Mouse (Mus musculus): ENCODE measurements around the gene Pik3c2b. TPM values are rescaled to one million over a fixed set of nuclear protein-coding genes. Genes with fewer than 3 reads are reported as not detected.

Pik3c2b gene
- polyA plus RNA-seq, 1 experiment from 2014 or later: 5.3 TPM

GRCm38 (mm10) chr1:133047575-133047974 is 2.1 kb downstream of the Pik3c2b start:
- H3K27me3 ChIP-seq (ENCODE audit: control insufficient read depth, insufficient read depth, low read depth, low read length): no peaks in the 10 kb centered on the region
- WGBS: 57% methylated on average over 8 of the region's 8 CpGs
- no peak overlapping the region for H3K27ac ChIP-seq (ENCODE audit: low read length)
- peak overlapping the region; percentile 78 for H3K4me3 ChIP-seq (ENCODE audit: low read length)
- peaks cover 2% of the 10 kb centered on the region for H3K4me1 ChIP-seq (replicated peaks; ENCODE audit: control insufficient read depth, insufficient read depth, low read length)
- ATAC-seq (ENCODE audit: low read depth): no peak
- peak overlapping the region; percentile 98 for H3K4me2 ChIP-seq (ENCODE audit: low read depth, low read length)
- peak overlapping the region; percentile 92 for H3K9ac ChIP-seq (ENCODE audit: low read length)
- H3K36me3 ChIP-seq (ENCODE audit: control insufficient read depth, insufficient read depth, low read length): no peaks in the 10 kb centered on the region
- no peaks in the 10 kb centered on the region for H3K9me3 ChIP-seq (ENCODE audit: control insufficient read depth, low read length)

- no peaks in the 10 kb centered on the region for H3K9me3 ChIP-seq (ENCODE audit: control insufficient read depth, low read length)
- H3K27me3 ChIP-seq (ENCODE audit: control insufficient read depth, insufficient read depth, low read depth, low read length): no peaks in the 10 kb centered on the region
- H3K4me1 ChIP-seq (replicated peaks; ENCODE audit: control insufficient read depth, insufficient read depth, low read length): peaks cover 2% of the 10 kb centered on the region
- no peak overlapping the region for H3K27ac ChIP-seq (ENCODE audit: low read length)
- H3K36me3 ChIP-seq (ENCODE audit: control insufficient read depth, insufficient read depth, low read length): no peaks in the 10 kb centered on the region
- 40% methylated on average over 2 of the region's 2 CpGs for WGBS
- H3K9ac ChIP-seq (ENCODE audit: low read length): no peak overlapping the region
- H3K4me3 ChIP-seq (ENCODE audit: low read length): no peak overlapping the region
- ATAC-seq (ENCODE audit: low read depth): no peak
- no peak overlapping the region for H3K4me2 ChIP-seq (ENCODE audit: low read depth, low read length)
Observed at GRCm38 (mm10) chr1:133048690-133049089, 3.2 kb downstream of the Pik3c2b start.

- Histone ChIP-seq H3K9ac (ENCODE audit: low read length) (no peak overlapping the region), H3K36me3 (ENCODE audit: control insufficient read depth, insufficient read depth, low read length) (no peaks in the 10 kb centered on the region), H3K4me1 (replicated peaks; ENCODE audit: control insufficient read depth, insufficient read depth, low read length) (peaks cover 2% of the 10 kb centered on the region), H3K4me2 (ENCODE audit: low read depth, low read length) (no peak overlapping the region), H3K9me3 (ENCODE audit: control insufficient read depth, low read length) (no peaks in the 10 kb centered on the region), H3K27ac (ENCODE audit: low read length) (no peak overlapping the region), H3K4me3 (ENCODE audit: low read length) (no peak overlapping the region), H3K27me3 (ENCODE audit: control insufficient read depth, insufficient read depth, low read depth, low read length) (no peaks in the 10 kb centered on the region)
- WGBS: 24% methylated on average over 11 of the region's 11 CpGs
- ATAC-seq (ENCODE audit: low read depth): no peak
Observed at GRCm38 (mm10) chr1:133050001-133050431, 4.5 kb downstream of the Pik3c2b start.

GRCm38 (mm10) chr1:133051829-133052228 is 6.4 kb downstream of the Pik3c2b start:
- Histone ChIP-seq H3K4me3 (ENCODE audit: low read length) (no peak overlapping the region), H3K9ac (ENCODE audit: low read length) (no peak overlapping the region), H3K4me2 (ENCODE audit: low read depth, low read length) (no peak overlapping the region), H3K4me1 (replicated peaks; ENCODE audit: control insufficient read depth, insufficient read depth, low read length) (no peaks in the 10 kb centered on the region), H3K9me3 (ENCODE audit: control insufficient read depth, low read length) (no peaks in the 10 kb centered on the region), H3K27me3 (ENCODE audit: control insufficient read depth, insufficient read depth, low read depth, low read length) (no peaks in the 10 kb centered on the region), H3K36me3 (ENCODE audit: control insufficient read depth, insufficient read depth, low read length) (no peaks in the 10 kb centered on the region), H3K27ac (ENCODE audit: low read length) (no peak overlapping the region)
- ATAC-seq (ENCODE audit: low read depth): no peak
- WGBS: 79% methylated on average over 2 of the region's 2 CpGs

- H3K9ac ChIP-seq (ENCODE audit: low read length): no peak overlapping the region
- H3K27me3 ChIP-seq (ENCODE audit: control insufficient read depth, insufficient read depth, low read depth, low read length): no peaks in the 10 kb centered on the region
- no peak overlapping the region for H3K4me3 ChIP-seq (ENCODE audit: low read length)
- WGBS: 39% methylated on average over 5 of the region's 5 CpGs
- no peak overlapping the region for H3K4me2 ChIP-seq (ENCODE audit: low read depth, low read length)
- H3K27ac ChIP-seq (ENCODE audit: low read length): no peak overlapping the region
- ATAC-seq (ENCODE audit: low read depth): no peak
- H3K4me1 ChIP-seq (replicated peaks; ENCODE audit: control insufficient read depth, insufficient read depth, low read length): peaks cover 9% of the 10 kb centered on the region
- H3K36me3 ChIP-seq (ENCODE audit: control insufficient read depth, insufficient read depth, low read length): no peaks in the 10 kb centered on the region
- no peaks in the 10 kb centered on the region for H3K9me3 ChIP-seq (ENCODE audit: control insufficient read depth, low read length)
Observed at GRCm38 (mm10) chr1:133053034-133053433, 7.6 kb downstream of the Pik3c2b start.

GRCm38 (mm10) chr1:133054326-133054725 is 8.9 kb downstream of the Pik3c2b start:
- WGBS: 55% methylated on average over 8 of the region's 8 CpGs
- Histone ChIP-seq H3K27ac (ENCODE audit: low read length) (peak overlapping the region; percentile 14; the same call in 1 of the 2 replicates), H3K9me3 (ENCODE audit: control insufficient read depth, low read length) (no peaks in the 10 kb centered on the region), H3K9ac (ENCODE audit: low read length) (no peak overlapping the region), H3K4me1 (replicated peaks; ENCODE audit: control insufficient read depth, insufficient read depth, low read length) (peaks cover 9% of the 10 kb centered on the region), H3K27me3 (ENCODE audit: control insufficient read depth, insufficient read depth, low read depth, low read length) (no peaks in the 10 kb centered on the region), H3K36me3 (ENCODE audit: control insufficient read depth, insufficient read depth, low read length) (no peaks in the 10 kb centered on the region), H3K4me3 (ENCODE audit: low read length) (no peak overlapping the region), H3K4me2 (ENCODE audit: low read depth, low read length) (no peak overlapping the region)
- no peak for ATAC-seq (ENCODE audit: low read depth)

GRCm38 (mm10) chr1:133057345-133058034 is 12.0 kb downstream of the Pik3c2b start:
- H3K9me3 ChIP-seq (ENCODE audit: control insufficient read depth, low read length): no peaks in the 10 kb centered on the region
- peak; percentile 53 for ATAC-seq (ENCODE audit: low read depth)
- H3K27me3 ChIP-seq (ENCODE audit: control insufficient read depth, insufficient read depth, low read depth, low read length): no peaks in the 10 kb centered on the region
- no peaks in the 10 kb centered on the region for H3K36me3 ChIP-seq (ENCODE audit: control insufficient read depth, insufficient read depth, low read length)
- no peak overlapping the region for H3K4me3 ChIP-seq (ENCODE audit: low read length)
- H3K4me2 ChIP-seq (ENCODE audit: low read depth, low read length): no peak overlapping the region
- WGBS: 51% methylated on average over 7 of the region's 7 CpGs
- no peak overlapping the region; the same call in 1 of the 2 replicates for H3K9ac ChIP-seq (ENCODE audit: low read length)
- peaks cover 9% of the 10 kb centered on the region for H3K4me1 ChIP-seq (replicated peaks; ENCODE audit: control insufficient read depth, insufficient read depth, low read length)
- H3K27ac ChIP-seq (ENCODE audit: low read length): no peak overlapping the region

- H3K4me1 ChIP-seq (replicated peaks; ENCODE audit: control insufficient read depth, insufficient read depth, low read length): peaks cover 9% of the 10 kb centered on the region
- H3K9ac ChIP-seq (ENCODE audit: low read length): no peak overlapping the region
- H3K27me3 ChIP-seq (ENCODE audit: control insufficient read depth, insufficient read depth, low read depth, low read length): no peaks in the 10 kb centered on the region
- 24% methylated on average over 2 of the region's 2 CpGs for WGBS
- H3K27ac ChIP-seq (ENCODE audit: low read length): no peak overlapping the region
- no peaks in the 10 kb centered on the region for H3K9me3 ChIP-seq (ENCODE audit: control insufficient read depth, low read length)
- no peak for ATAC-seq (ENCODE audit: low read depth)
- no peaks in the 10 kb centered on the region for H3K36me3 ChIP-seq (ENCODE audit: control insufficient read depth, insufficient read depth, low read length)
- no peak overlapping the region for H3K4me2 ChIP-seq (ENCODE audit: low read depth, low read length)
- H3K4me3 ChIP-seq (ENCODE audit: low read length): no peak overlapping the region
Observed at GRCm38 (mm10) chr1:133059592-133059991, 14.1 kb downstream of the Pik3c2b start.

GRCm38 (mm10) chr1:133060681-133061080 is 15.2 kb downstream of the Pik3c2b start:
- peaks cover 9% of the 10 kb centered on the region for H3K4me1 ChIP-seq (replicated peaks; ENCODE audit: control insufficient read depth, insufficient read depth, low read length)
- H3K9me3 ChIP-seq (ENCODE audit: control insufficient read depth, low read length): no peaks in the 10 kb centered on the region
- no peak overlapping the region for H3K9ac ChIP-seq (ENCODE audit: low read length)
- H3K27ac ChIP-seq (ENCODE audit: low read length): peak overlapping the region; percentile 72
- 51% methylated on average over 4 of the region's 4 CpGs for WGBS
- H3K36me3 ChIP-seq (ENCODE audit: control insufficient read depth, insufficient read depth, low read length): no peaks in the 10 kb centered on the region
- no peaks in the 10 kb centered on the region for H3K27me3 ChIP-seq (ENCODE audit: control insufficient read depth, insufficient read depth, low read depth, low read length)
- no peak overlapping the region for H3K4me2 ChIP-seq (ENCODE audit: low read depth, low read length)
- peak; percentile 41; the same call in 1 of the 2 replicates for ATAC-seq (ENCODE audit: low read depth)
- H3K4me3 ChIP-seq (ENCODE audit: low read length): no peak overlapping the region

Data from lung, embryonic 16.5 days (tissue).